Mouse (Mus musculus): Measurements from ENCODE around the gene Relt.

Gene Relt

DNA sequence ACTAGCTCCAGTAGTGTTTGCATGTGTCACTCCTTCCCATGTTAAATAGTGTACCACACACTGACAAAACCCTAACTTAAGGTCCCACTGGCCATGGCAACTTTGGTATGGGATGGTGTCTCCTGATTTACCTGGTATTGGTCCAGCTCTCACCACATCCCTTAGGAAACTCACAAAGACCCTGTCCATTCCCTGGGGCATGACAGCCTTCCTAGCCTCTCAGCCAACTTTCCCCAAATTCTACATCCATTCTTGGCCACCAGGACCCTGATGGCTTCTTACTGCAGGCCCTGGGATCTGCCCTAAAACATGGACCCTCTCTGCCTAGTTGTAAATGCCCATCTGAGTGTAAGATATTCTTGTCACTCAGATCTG lies 18.2 kb downstream of the Relt start:
- DNase-seq (ENCODE audit: low spot score), result no peak

DNA sequence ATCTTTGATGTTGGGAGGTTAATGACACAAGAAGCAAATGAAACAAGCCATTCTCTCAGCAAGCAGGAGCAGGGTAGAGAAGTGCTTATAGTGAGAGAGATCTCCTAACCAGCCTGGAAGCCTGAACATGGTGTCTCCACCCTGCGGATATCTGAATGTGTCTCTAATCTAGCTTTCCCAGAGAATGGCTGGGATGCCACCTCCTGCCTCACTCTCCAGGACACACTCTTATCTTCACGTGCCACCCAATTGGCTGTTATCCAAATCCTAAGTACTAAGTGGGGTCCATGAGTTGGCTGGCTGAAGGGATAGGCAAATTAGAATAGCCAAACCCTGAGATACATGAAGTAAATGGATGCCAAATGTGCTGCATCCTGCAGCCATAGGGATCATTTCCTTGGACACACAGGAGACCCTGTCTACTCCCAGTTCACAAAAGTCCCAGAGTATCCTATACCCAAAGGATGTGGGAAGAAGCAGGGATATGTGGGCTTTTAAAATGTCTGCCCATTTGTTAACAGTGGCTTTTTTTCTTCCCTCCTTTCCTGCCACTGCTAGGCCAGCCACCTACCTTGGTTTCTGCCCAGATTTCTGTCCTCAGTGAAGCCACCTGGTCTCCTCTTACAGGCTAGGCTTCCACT lies 18.7 kb downstream of the Relt start:
- no peak for DNase-seq (ENCODE audit: low spot score)

GRCm38 (mm10) chr7:100843866-100844265 lies 19.4 kb downstream of the Relt start:
- DNase-seq (ENCODE audit: low spot score), result no peak

GRCm38 (mm10) chr7:100842175-100842574 lies 21.1 kb downstream of the Relt start:
- DNase-seq (ENCODE audit: low spot score), result no peak

DNA sequence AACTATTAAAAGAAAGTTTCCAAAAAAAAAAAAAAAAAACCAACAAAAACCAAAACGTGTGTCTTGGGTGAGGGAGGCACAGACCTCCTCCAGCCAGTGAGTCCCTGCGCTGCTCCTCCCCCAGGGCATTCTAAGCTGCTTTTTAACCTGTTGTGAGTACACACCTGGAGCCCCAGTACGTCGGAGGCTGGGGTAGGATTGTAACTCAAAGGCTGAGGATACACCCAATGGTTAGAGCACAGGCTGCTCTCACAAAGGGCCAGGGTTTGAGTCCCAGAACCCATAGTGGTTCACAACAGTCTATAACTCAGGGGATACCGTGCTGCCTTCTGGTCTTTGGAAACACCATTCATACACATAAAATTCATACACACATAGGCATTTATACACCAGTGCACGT lies 21.6 kb downstream of the Relt start:
- no peak for DNase-seq (ENCODE audit: low spot score)

GRCm38 (mm10) chr7:100840906-100841305 lies 22.3 kb downstream of the Relt start:
- no peak for DNase-seq (ENCODE audit: low spot score)

DNA sequence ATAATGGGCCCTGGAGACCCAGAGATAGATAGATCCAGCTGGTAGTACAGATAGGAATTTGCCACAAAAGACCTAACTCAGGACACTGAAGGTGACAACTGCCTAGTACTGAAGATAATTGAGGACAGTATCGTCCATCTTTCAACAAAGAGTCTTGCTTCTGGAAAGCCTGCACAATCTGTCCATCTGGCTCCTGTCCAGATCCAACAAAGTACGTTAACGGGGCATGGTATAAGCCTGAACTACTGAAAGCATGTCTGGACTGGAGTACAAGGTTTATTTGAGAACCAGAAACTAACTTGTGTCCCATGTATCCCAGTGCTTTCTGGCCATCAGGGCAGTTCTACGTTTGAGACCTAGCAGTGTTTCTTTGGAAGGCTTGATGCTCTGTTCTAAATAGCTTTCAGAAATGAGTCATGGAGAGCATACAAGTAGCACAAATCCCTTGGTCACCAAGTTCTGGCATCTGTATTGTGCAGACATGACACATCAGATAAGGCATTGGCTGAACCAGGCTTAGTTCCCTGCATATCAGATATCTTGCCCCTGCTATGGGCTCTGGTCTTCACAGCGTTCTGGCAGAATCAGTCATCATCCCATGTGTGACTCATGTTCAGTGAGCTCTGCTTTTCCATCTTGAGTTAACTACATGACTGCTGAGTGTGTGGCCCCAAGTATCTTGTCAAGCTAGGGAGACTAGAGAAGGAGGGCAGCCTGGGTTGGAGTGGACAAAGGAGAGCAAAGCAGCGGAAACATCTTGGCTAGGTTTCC lies 23.4 kb downstream of the Relt start:
- DNase-seq (ENCODE audit: low spot score), result no peak

- no peak for DNase-seq (ENCODE audit: low spot score)
These were observed 25.5 kb downstream of the Relt start for GRCm38 (mm10) chr7:100837701-100838100.

DNA sequence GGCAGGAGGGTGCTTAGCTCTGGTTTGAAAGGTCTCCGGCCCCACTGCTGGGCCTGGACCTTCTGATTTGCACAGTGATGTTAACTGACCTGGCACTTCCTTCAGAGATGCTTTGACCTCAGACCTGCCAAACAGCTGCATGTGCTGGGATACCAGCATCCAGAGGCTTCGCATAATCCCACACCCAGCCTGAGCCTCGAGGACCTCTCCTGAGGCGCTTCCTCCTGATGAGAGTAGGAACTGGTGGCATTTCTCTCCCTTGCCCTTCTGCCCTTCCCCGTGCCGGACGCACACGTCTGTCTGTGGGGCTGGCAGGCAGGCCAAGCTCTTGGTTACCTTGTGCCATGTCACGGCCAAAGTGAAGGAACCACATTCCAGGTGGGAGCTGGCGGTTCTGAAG lies 26.6 kb downstream of the Relt start:
- no peak for DNase-seq (ENCODE audit: low spot score)

GRCm38 (mm10) chr7:100835711-100836110 lies 27.5 kb downstream of the Relt start:
- DNase-seq (ENCODE audit: low spot score), result no peak

DNA sequence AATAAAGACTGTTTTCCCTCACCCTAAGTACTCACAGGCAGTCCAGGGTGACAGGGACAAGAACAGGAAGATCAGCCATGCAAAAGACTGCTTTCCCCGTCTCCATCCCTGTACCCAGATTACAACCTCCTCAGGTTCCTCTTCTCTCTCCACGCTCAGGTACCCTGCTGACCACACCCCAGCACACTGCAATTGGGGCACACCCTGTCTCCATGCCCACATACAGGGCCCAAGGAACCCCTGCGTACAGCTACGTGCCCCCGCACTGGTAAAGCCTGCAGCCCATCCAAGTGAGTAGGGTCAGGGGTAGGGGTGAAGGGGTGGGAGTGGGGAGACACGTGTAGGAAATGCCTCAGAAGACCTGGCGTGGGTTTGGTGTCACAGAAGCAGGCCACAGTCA lies 28.1 kb downstream of the Relt start:
- DNase-seq (ENCODE audit: low spot score), result no peak

DNA sequence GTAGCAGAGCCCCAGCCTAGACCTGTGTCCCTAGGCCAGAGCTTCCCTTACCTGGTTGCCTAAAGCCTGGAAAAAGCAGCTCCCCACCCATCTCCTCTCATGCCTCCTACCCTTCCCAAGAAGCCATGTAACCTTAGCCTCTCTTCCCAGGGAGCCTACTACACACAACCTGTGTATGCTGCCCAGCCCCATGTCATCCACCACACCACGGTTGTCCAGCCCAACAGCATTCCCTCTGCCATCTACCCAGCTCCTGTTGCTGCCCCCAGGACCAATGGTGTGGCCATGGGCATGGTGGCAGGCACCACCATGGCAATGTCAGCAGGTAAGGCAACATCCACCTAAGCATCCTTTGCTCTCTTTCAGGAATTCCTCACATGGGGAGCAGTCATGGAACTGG lies 29.4 kb downstream of the Relt start:
- DNase-seq (ENCODE audit: low spot score), result no peak

- DNase-seq (ENCODE audit: low spot score), result no peak
These were observed 34.7 kb downstream of the Relt start for GRCm38 (mm10) chr7:100828549-100828948.

DNA sequence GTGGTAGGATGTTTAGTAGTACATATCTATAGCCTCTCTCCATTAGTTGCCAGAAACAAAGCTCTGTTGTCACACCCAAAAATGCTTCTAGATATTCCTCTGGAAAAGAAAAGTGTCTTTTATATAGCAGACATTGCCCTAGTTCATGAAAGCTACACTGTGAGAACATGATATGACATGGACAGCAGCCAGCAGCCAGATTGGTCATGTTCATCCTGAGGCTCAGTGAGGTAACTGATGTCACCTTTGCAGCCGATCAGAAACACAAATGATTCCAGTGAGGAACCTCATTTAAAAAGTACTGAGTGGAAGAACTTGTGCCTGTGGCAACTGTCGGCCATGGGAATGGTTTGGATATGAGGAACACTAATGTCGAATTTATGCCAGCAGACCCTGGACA lies 38.6 kb downstream of the Relt start:
- no peak for DNase-seq (ENCODE audit: low spot score)

DNA sequence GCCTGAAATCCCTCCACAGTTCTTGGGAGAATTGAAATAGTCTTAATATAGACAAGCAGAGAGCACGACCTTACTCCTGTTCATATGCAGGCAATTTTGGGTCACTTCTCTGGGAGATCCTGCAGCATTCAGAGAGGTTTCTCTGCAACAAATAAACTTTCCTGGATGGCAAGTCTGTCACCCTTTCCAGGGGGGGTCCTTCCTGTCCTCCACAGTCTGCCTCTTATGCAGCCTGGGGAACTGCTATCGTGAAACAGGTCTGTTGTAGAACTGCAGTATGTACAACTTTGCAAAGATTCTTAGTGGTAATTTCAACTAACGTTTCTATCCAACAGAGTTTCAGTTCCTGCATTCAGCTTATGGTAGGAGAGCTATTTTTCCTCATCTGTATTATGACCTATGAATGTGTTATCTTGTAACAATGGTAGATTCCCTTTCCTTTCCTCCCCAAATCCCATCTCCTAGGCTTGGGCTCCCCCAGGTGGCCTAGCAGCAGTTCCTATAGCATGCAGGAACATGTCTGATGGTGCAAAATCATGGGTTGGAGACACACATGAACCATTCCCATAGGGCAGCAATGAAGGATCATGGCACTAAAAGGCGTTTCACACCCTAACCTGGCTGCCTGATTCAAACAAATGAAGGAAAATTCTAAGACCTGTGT lies 44.7 kb downstream of the Relt start:
- no peak for DNase-seq (ENCODE audit: low spot score)

GRCm38 (mm10) chr7:100817442-100817760 lies 45.8 kb downstream of the Relt start:
- DNase-seq (ENCODE audit: low spot score), result no peak

DNA sequence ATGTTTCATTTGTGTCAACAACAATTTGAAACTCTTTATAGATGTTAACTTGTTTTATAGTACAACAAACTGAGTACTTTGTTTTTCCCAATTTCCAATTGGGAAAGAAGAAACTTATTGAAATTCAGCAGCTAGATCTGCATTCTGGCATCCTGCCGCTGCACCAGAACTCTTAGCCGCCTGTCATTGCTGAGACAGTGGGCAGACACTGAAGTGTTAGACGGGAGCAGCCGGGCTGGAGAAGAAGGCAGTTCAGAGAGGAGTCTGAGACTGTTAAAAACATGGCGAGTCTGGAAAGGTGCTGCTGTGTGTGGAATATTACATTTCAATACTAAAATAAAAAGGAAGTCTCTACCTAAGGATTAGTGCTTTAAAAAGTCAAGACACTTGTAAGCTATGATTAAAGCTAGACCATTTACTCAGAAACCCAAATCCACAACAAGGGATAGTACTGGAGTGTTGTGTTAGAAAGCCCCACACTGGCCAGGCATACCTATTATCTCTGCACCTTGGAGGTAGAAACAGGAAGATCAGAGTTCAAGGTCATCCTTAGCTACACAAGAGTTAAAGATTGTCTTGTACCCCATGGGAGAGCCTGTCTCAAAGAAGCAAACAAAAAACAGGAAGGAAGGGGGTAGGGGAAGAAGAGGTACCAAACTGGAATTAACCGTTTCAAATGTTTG lies 46.3 kb downstream of the Relt start:
- no peak for DNase-seq (ENCODE audit: low spot score)

DNA sequence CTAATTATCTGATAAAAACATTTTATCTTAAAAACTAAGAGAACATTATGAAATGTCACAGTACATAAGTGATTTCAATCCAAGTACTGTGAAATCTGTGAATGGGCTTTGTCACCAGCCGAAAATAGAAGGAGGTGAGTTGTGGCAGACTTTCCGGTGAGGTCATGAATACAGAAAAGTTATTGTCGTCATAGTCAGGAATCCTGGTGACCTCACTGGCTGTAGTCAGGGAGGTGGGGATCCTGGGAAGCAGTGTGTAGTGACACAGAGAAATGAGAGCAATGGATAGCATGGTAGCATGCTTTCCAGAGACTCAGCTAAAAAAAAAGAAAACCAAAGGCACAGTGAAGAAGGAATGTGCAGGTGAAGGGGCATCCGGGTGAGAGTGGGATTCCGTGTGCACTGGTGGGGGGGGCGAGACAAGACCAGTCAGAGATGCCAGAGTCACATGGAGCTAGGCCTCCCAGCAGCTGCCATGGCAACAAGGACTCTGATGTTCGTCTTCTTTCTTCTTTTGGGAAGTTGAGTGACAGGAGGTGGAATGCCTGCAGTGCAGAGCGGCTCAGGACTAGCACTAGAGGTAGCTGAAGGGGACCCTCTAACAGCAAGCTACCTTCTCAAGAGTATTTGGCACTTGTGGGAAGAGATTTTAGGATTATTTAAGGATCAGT lies 47.2 kb downstream of the Relt start:
- peak; percentile 60 for DNase-seq (ENCODE audit: low spot score)

DNA sequence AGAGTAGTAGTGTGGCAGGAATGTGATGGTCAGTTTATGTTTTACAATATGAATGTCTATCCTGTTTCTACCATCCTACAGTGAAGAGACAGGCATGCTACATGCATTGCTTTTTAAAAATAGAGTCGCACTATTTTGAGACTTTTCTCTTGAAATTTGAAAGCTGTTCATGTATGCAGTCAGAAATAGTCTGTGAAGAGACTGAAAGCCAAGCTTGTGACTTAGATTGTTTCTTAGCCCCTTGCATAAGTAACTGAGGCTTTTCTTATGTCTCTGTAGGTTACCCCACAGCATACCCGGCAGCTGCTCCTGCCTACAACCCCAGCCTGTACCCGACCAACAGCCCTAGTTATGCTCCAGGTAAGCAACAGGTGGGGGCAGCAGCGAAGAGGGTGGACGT lies 50.6 kb downstream of the Relt start:
- DNase-seq (ENCODE audit: low spot score), result no peak

GRCm38 (mm10) chr7:100811912-100812311 lies 51.3 kb downstream of the Relt start:
- DNase-seq (ENCODE audit: low spot score), result no peak

DNA sequence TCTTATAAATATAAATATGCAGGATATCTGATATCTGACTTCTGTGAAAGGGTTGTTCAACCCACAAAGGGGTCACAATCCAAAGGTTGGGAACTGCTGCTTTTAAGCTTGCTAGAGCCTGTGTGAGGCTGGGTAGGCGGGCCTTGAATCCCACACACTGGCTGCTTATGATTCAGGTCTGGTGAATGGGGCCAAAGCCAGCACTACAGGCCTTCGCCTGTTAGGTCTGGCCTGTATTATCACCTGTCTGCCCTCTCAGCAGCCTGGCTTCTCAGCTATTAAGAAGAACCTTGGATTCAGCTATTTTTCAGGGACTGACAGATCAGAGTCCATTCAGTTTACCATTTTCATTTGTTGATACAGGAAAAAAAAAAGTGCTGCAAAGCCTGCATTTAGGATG lies 57.9 kb downstream of the Relt start:
- no peak for DNase-seq (ENCODE audit: low spot score)

- DNase-seq (ENCODE audit: low spot score), result no peak
These were observed 64.4 kb downstream of the Relt start for GRCm38 (mm10) chr7:100798810-100799209.

Data from embryo, embryonic 10 days (tissue).